Mouse (Mus musculus): Measurements from ENCODE around the gene Kri1. TPM values are rescaled to one million over a fixed set of nuclear protein-coding genes. Genes with fewer than 3 reads are reported as not detected.
"Not testable (repeated sequence)": the region's sequence is repeated elsewhere in the genome, so short reads cannot be mapped to it uniquely, and the experiment has no call there.

Gene Kri1
- polyA plus RNA-seq, 1 experiment from 2014 or later: 20.1 TPM

- not testable (repeated sequence) for H3K27me3 ChIP-seq (replicated peaks; ENCODE audit: control insufficient read depth, insufficient read depth, low read length); H3K4me3 ChIP-seq (replicated peaks; ENCODE audit: low read length); H3K36me3 ChIP-seq (ENCODE audit: control insufficient read depth, insufficient read depth); H3K9me3 ChIP-seq (ENCODE audit: control insufficient read depth, low read length); H3K9ac ChIP-seq (replicated peaks; ENCODE audit: low read depth, low read length); H3K4me2 ChIP-seq (ENCODE audit: low read length); H3K27ac ChIP-seq (ENCODE audit: low read length); ATAC-seq; H3K4me1 ChIP-seq (replicated peaks; ENCODE audit: control insufficient read depth, insufficient read depth, low read length)
- WGBS: 75% methylated on average over 4 of the region's 4 CpGs
These were observed 31.4 kb downstream of the Kri1 start for GRCm38 (mm10) chr9:21256349-21256748.

GRCm38 (mm10) chr9:21254690-21255089 lies 33.1 kb downstream of the Kri1 start:
- Histone ChIP-seq H3K27ac (ENCODE audit: low read length) (no peak overlapping the region), H3K4me2 (ENCODE audit: low read length) (no peak overlapping the region), H3K36me3 (ENCODE audit: control insufficient read depth, insufficient read depth) (no peaks in the 10 kb centered on the region), H3K9me3 (ENCODE audit: control insufficient read depth, low read length) (no peaks in the 10 kb centered on the region), H3K9ac (replicated peaks; ENCODE audit: low read depth, low read length) (no peak overlapping the region), H3K4me1 (replicated peaks; ENCODE audit: control insufficient read depth, insufficient read depth, low read length) (no peaks in the 10 kb centered on the region), H3K27me3 (replicated peaks; ENCODE audit: control insufficient read depth, insufficient read depth, low read length) (peaks cover 6% of the 10 kb centered on the region), H3K4me3 (replicated peaks; ENCODE audit: low read length) (no peak overlapping the region)
- ATAC-seq: no peak

- no peak overlapping the region for H3K4me2 ChIP-seq (ENCODE audit: low read length)
- H3K9ac ChIP-seq (replicated peaks; ENCODE audit: low read depth, low read length): no peak overlapping the region
- H3K4me1 ChIP-seq (replicated peaks; ENCODE audit: control insufficient read depth, insufficient read depth, low read length): 0 out of 2 replicates have a peak, but pooled peaks cover 4% of the 10 kb centered on the region
- ATAC-seq: no peak
- H3K36me3 ChIP-seq (ENCODE audit: control insufficient read depth, insufficient read depth): no peaks in the 10 kb centered on the region
- WGBS: 81% methylated on average over 13 of the region's 13 CpGs
- peaks cover 35% of the 10 kb centered on the region for H3K27me3 ChIP-seq (replicated peaks; ENCODE audit: control insufficient read depth, insufficient read depth, low read length)
- H3K9me3 ChIP-seq (ENCODE audit: control insufficient read depth, low read length): no peaks in the 10 kb centered on the region
- no peak overlapping the region for H3K27ac ChIP-seq (ENCODE audit: low read length)
- no peak overlapping the region for H3K4me3 ChIP-seq (replicated peaks; ENCODE audit: low read length)
These were observed 36.5 kb downstream of the Kri1 start for GRCm38 (mm10) chr9:21251116-21251735.

- H3K9ac ChIP-seq (replicated peaks; ENCODE audit: low read depth, low read length): no peak overlapping the region
- H3K9me3 ChIP-seq (ENCODE audit: control insufficient read depth, low read length): no peaks in the 10 kb centered on the region
- H3K4me3 ChIP-seq (replicated peaks; ENCODE audit: low read length): no peak overlapping the region
- H3K4me1 ChIP-seq (replicated peaks; ENCODE audit: control insufficient read depth, insufficient read depth, low read length): 0 out of 2 replicates have a peak, but pooled peaks cover 4% of the 10 kb centered on the region
- no peak overlapping the region for H3K4me2 ChIP-seq (ENCODE audit: low read length)
- 49% methylated on average over 2 of the region's 2 CpGs for WGBS
- ATAC-seq: no peak
- H3K36me3 ChIP-seq (ENCODE audit: control insufficient read depth, insufficient read depth): no peaks in the 10 kb centered on the region
- H3K27me3 ChIP-seq (replicated peaks; ENCODE audit: control insufficient read depth, insufficient read depth, low read length): peaks cover 41% of the 10 kb centered on the region
- no peak overlapping the region for H3K27ac ChIP-seq (ENCODE audit: low read length)
These were observed 37.3 kb downstream of the Kri1 start for GRCm38 (mm10) chr9:21250509-21250908.

GRCm38 (mm10) chr9:21249629-21250508 lies 37.9 kb downstream of the Kri1 start:
- no peaks in the 10 kb centered on the region for H3K9me3 ChIP-seq (ENCODE audit: control insufficient read depth, low read length)
- no peak overlapping the region for H3K4me2 ChIP-seq (ENCODE audit: low read length)
- H3K4me3 ChIP-seq (replicated peaks; ENCODE audit: low read length): no peak overlapping the region
- H3K4me1 ChIP-seq (replicated peaks; ENCODE audit: control insufficient read depth, insufficient read depth, low read length): peaks cover 7% of the 10 kb centered on the region
- no peak overlapping the region for H3K9ac ChIP-seq (replicated peaks; ENCODE audit: low read depth, low read length)
- no peak overlapping the region for H3K27ac ChIP-seq (ENCODE audit: low read length)
- peaks cover 47% of the 10 kb centered on the region for H3K27me3 ChIP-seq (replicated peaks; ENCODE audit: control insufficient read depth, insufficient read depth, low read length)
- no peaks in the 10 kb centered on the region for H3K36me3 ChIP-seq (ENCODE audit: control insufficient read depth, insufficient read depth)
- no peak for ATAC-seq
- 48% methylated on average over 17 of the region's 17 CpGs for WGBS

GRCm38 (mm10) chr9:21248326-21248725 lies 39.4 kb downstream of the Kri1 start, which contains the start of gene S1pr5:
Gene S1pr5 (minus strand): TSS chr9:21248443.
- H3K4me3 ChIP-seq (replicated peaks; ENCODE audit: low read length): no peak within 1 kb of the TSS
- no peak within 1 kb of the TSS for H3K4me2 ChIP-seq (ENCODE audit: low read length)
- H3K4me1 ChIP-seq (replicated peaks; ENCODE audit: control insufficient read depth, insufficient read depth, low read length): peaks cover 18% of the 10 kb centered on the region
- H3K9ac ChIP-seq (replicated peaks; ENCODE audit: low read depth, low read length): no peak within 1 kb of the TSS
- WGBS: under 1% methylated on average over 30 of the region's 30 CpGs
- H3K9me3 ChIP-seq (ENCODE audit: control insufficient read depth, low read length): no peaks in the 10 kb centered on the region
- no peak for ATAC-seq
- no peaks in the 10 kb centered on the region for H3K36me3 ChIP-seq (ENCODE audit: control insufficient read depth, insufficient read depth)
- no peak within 1 kb of the TSS for H3K27ac ChIP-seq (ENCODE audit: low read length)
- H3K27me3 ChIP-seq (replicated peaks; ENCODE audit: control insufficient read depth, insufficient read depth, low read length): peaks cover 60% of the 10 kb centered on the region

- WGBS: 78% methylated on average over 1 of the region's 1 CpGs
- Histone ChIP-seq H3K4me1 (replicated peaks; ENCODE audit: control insufficient read depth, insufficient read depth, low read length) (peaks cover 18% of the 10 kb centered on the region), H3K27ac (ENCODE audit: low read length) (no peak overlapping the region), H3K27me3 (replicated peaks; ENCODE audit: control insufficient read depth, insufficient read depth, low read length) (peaks cover 68% of the 10 kb centered on the region), H3K4me3 (replicated peaks; ENCODE audit: low read length) (no peak overlapping the region), H3K36me3 (ENCODE audit: control insufficient read depth, insufficient read depth) (no peaks in the 10 kb centered on the region), H3K4me2 (ENCODE audit: low read length) (no peak overlapping the region), H3K9me3 (ENCODE audit: control insufficient read depth, low read length) (no peaks in the 10 kb centered on the region), H3K9ac (replicated peaks; ENCODE audit: low read depth, low read length) (no peak overlapping the region)
- ATAC-seq: no peak
These were observed 41.4 kb downstream of the Kri1 start for GRCm38 (mm10) chr9:21246342-21246741.

- H3K27ac ChIP-seq (ENCODE audit: low read length): no peak overlapping the region
These were observed 42.7 kb downstream of the Kri1 start for GRCm38 (mm10) chr9:21245113-21245487.

GRCm38 (mm10) chr9:21244428-21245112 lies 43.2 kb downstream of the Kri1 start:
- peak overlapping the region; percentile 85 for H3K4me2 ChIP-seq (ENCODE audit: low read length)
- H3K9me3 ChIP-seq (ENCODE audit: control insufficient read depth, low read length): no peaks in the 10 kb centered on the region
- no peak overlapping the region for H3K27ac ChIP-seq (ENCODE audit: low read length)
- no peaks in the 10 kb centered on the region for H3K36me3 ChIP-seq (ENCODE audit: control insufficient read depth, insufficient read depth)
- peaks cover 61% of the 10 kb centered on the region for H3K27me3 ChIP-seq (replicated peaks; ENCODE audit: control insufficient read depth, insufficient read depth, low read length)
- under 1% methylated on average over 72 of the region's 72 CpGs for WGBS
- peak overlapping the region; percentile 51 for H3K4me3 ChIP-seq (replicated peaks; ENCODE audit: low read length)
- H3K9ac ChIP-seq (replicated peaks; ENCODE audit: low read depth, low read length): peak overlapping the region; percentile 61
- ATAC-seq: peak; percentile 61
- H3K4me1 ChIP-seq (replicated peaks; ENCODE audit: control insufficient read depth, insufficient read depth, low read length): peaks cover 18% of the 10 kb centered on the region

More at GRCm38 (mm10) chr9:21245113-21245487, 42.7 kb downstream of the Kri1 start:
- no peaks in the 10 kb centered on the region for H3K9me3 ChIP-seq (ENCODE audit: control insufficient read depth, low read length)
- peaks cover 18% of the 10 kb centered on the region for H3K4me1 ChIP-seq (replicated peaks; ENCODE audit: control insufficient read depth, insufficient read depth, low read length)
- H3K9ac ChIP-seq (replicated peaks; ENCODE audit: low read depth, low read length): peak overlapping the region; percentile 61
- peaks cover 65% of the 10 kb centered on the region for H3K27me3 ChIP-seq (replicated peaks; ENCODE audit: control insufficient read depth, insufficient read depth, low read length)
- H3K4me3 ChIP-seq (replicated peaks; ENCODE audit: low read length): peak overlapping the region; percentile 51
- H3K4me2 ChIP-seq (ENCODE audit: low read length): peak overlapping the region; percentile 85
- no peak for ATAC-seq
- no peaks in the 10 kb centered on the region for H3K36me3 ChIP-seq (ENCODE audit: control insufficient read depth, insufficient read depth)
- 2% methylated on average over 16 of the region's 16 CpGs for WGBS

Data from forebrain, embryonic 16.5 days (tissue).